Mouse (Mus musculus): ENCODE measurements around the gene Cyth3.

Cyth3 gene

DNA sequence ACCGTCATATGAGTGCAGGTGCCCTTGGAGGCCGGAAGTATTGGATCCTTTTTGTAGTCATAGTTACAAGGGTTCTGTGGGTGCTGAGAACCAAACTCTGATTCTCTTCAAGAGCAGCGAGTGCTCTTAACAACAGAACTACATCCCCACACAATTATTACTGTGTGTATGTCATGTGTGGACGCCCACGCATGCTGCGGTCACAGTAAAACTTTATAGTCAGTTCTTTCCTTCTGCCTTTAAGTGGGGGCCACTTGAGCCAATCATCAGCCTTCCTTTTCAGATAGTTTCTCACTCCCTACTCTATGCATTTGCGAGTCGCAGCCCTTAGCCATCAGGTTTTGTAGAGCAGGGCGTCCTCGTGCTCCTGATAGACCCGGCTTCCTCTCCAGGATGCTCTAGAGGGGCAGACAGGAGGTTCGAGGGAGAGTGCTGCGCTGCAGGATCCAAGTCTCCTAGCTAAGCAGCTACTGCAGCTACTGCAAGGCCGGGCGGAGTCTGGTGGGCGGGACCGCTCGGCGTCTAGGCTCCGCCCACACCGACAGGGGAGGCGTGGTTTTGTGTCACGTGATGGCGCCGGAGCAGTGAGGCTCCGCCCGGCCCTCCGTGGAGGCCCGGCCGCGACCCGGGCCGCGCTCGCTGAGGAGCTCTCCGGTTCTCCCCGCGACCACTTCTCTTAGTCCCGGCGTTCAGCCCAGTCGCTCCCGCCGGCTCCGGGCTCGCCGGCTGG, at the start of gene Cyth3:
Cyth3 (plus strand) TSS at position 555 of the 730 bp plus-strand sequence.
- CTCF ChIA-PET, result interaction anchor here in 3 of 4 experiments (0.6 to 1.9 kb wide), 10 partner anchors 9 to 612 kb away, joined by 3 to 8 read pairs (median 4); partner anchors contain the start of genes Usp42 (in 2 of the 3) and Aimp2 (in 1 of the 3)
- POLR2A ChIA-PET, result interaction anchor here (0.5 to 2.0 kb wide), 25 partner anchors 8 to 1616 kb away, joined by 3 to 16 read pairs (median 4); partner anchors contain the start of genes Usp42 (in 2 of the 4), Actb (in 1 of the 4), Aimp2 (in 1 of the 4) and Baiap2l1 (in 1 of the 4)

DNA sequence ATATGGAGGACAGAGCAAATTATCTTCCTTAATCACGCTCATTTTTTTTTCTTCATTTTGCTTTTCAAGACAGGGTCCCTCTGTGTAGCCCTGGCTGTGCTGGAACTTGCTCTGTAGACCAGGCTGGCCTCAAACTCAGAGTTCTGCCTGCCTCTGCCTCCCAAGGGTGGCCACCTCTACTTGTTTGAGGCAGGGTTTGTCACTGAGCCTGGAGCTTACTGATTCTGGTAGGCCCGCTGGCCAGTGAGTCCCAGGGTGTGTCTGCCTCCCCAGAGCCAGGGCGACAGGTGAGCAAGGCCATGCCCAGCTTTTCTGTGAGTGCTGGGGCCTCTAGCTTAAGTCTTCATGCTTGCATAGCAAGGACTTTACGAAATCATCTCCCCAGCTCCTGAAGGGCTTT, 49.2 kb upstream of the Cyth3 start:
- ChIA-PET CTCF (no interaction called here), POLR2A (interaction anchor here in 1 of 4 experiments (0.6 kb wide), 1 partner anchor 359 kb away, joined by 3 read pairs; no protein-coding TSS in a partner anchor)

DNA sequence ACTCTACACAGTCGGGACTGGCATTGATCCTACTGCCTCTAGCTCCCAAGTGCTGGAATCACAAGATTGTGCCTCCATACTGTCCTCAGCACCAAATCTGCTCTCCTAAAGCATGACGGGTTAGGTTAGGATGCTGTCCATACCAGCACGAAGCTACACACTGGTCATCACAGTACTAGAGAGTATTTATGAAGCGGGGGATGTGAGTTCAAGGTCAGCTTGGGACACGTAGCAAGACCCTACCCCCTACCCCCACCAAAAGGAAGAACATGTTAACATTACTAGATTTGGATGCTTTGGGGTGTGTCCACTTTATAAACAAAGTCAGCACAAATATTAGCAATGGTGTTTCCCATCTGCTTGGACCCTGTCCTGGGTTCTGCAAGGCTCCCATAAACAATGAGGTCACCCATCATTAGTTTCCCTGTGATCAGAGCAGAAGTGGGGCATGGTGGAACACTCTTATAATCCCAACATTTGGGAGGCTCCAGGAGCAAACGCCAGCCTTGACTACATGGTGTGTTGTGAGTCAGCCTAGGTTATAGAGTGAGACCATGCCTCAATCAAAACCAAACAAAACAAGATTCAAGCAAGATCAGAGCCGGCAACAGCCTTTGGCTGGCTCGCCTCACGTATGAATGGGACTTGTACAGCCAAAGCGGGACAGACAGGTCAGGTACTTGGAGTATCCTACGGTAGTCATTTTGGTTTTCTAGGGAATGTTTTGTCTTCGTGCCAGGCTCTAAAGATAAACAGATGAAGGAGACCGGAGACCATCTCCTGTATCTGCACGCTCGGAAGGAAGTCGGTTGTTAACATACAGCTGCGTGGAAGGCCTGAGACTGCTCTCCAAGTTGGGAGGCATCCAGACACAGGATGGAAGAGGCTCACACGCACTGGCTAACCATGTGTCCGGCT, 47.7 kb upstream of the Cyth3 start:
- ChIA-PET POLR2A (interaction anchor here in 2 of 4 experiments (0.7 to 0.8 kb wide), 2 partner anchors 76 to 158 kb away, joined by 3 read pairs; no protein-coding TSS in a partner anchor), CTCF (no interaction called here)

DNA sequence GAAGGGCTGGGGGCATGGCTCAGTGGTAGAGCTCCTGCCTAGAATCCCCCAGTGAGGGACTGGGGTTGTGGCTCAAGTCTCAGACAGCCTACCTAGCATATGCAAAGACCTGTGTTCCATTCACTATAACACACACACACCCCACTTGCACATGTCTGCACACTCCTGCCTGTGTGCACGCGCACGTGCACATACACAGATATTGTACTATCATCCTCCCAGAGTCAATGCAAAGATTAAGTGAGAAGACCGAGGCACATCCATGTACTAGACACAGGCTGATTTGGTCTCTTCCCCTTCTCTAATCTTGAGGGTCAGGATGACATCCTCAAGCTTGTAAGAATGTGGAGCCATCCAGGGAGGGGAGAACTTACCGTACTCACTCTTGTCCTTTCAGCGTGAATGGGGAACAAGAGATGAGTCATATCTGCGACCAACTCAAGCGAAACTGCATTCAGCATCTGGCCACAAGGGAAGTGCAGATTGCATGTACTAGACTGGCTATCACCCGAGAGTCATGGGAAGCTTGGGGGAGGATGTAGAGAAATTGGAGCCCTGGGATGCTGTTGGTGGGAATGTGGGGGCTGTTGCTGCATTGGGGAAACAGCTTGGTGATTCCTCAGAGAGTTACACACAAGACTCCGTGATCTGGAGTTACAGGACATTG, 42.6 kb upstream of the Cyth3 start:
- POLR2A ChIA-PET, result interaction anchor here in 1 of 4 experiments (0.6 to 1.0 kb wide), 3 partner anchors 9 to 147 kb away, joined by 3 to 4 read pairs (median 4); no protein-coding TSS in a partner anchor
- CTCF ChIA-PET, result interaction anchor here in 3 of 4 experiments (0.7 to 2.3 kb wide), 5 partner anchors 12 to 503 kb away, joined by 3 to 11 read pairs (median 4); no protein-coding TSS in a partner anchor

DNA sequence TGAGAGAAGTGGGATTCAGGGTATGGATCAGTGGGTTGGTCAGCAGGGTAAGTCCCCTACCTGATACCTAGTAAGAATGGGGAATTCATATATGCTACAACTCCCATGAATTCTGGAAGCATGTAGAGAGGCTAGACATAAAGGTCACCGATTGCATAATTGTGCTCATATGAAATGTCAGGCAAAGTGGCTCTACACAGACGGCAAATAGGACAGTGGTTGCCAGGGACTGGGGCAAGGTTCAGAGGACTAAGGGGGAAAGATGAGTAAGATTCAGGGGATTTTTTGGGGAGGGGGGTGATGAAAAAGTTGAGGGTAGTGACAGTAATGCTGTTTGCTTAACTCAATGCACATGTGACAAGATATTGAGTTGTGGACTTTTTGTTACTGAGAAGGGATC, 41.3 kb upstream of the Cyth3 start:
- CTCF ChIA-PET, result interaction anchor here in 2 of 4 experiments (1.0 to 1.7 kb wide), 3 partner anchors 13 to 203 kb away, joined by 3 to 6 read pairs (median 4); no protein-coding TSS in a partner anchor
- POLR2A ChIA-PET, result interaction anchor here in 2 of 4 experiments (1.0 kb wide), 2 partner anchors 8 to 139 kb away, joined by 3 to 4 read pairs; no protein-coding TSS in a partner anchor

DNA sequence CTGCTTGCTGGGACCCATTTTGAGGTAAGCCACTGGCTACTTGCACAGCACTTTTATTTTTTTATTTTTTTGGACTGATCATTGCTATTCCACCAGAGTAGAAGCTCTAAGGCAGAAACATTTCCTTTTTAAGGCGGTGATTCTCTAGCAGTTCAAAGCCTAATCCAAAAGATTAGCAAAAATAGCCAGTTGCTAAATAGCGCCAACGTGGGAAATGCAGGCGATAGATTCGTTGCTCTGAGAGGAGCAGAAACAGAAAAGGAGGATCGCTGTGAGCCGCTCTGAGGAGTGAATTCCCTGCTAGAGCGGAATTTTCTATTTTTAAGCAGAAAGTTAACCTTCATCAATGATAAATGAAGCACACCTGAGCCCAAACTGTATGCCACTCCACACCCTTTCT, 40.4 kb upstream of the Cyth3 start:
- ChIA-PET POLR2A (interaction anchor here in 3 of 4 experiments (0.5 to 1.2 kb wide), 5 partner anchors 53 to 399 kb away, joined by 3 to 4 read pairs (median 3); no protein-coding TSS in a partner anchor), CTCF (interaction anchor here (0.6 to 1.7 kb wide), 13 partner anchors 12 to 436 kb away, joined by 3 to 7 read pairs (median 4); no protein-coding TSS in a partner anchor)

DNA sequence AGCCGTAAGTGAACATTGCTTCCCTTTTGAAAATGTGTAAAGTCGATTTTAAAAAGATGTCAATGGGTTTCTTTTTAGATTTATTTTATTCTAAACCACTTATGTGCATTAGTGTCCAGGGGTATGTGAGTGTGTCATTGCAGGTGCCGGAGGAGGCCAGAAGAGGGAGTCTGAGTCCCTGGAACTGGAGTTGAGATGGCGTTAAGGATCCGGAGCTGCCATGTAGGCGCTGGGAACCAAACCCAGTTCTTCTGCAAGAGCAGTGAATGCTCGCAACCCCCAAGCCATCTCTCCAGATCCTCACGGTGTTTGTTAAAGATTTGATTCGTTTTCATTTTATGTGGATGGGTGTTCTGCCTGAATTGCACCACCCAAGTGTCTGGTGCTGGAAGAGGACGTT, 39.2 kb upstream of the Cyth3 start:
- ChIA-PET CTCF (interaction anchor here in 2 of 4 experiments (0.6 to 1.5 kb wide), 4 partner anchors 15 to 233 kb away, joined by 3 to 12 read pairs (median 3); no protein-coding TSS in a partner anchor), POLR2A (interaction anchor here in 1 of 4 experiments (0.6 to 1.5 kb wide), 2 partner anchors 15 to 348 kb away, joined by 4 to 5 read pairs; no protein-coding TSS in a partner anchor)

DNA sequence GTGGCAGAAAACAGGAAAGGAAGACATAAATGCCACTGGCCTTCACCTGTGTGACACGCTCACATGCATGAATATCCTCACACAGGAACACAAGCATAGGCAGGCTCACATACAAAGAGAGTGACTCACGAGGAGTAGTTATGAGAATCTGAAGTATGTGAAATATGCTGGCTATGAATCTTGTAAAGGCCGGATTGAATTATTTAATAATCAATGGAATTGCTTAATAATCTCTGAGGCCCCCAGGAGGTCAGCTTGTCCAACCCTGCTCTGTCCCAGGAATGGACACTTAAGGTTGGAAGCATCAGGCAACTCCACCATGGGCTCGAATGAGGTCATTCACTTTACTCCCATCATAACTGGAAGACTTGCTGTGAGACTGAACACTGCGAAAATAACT, 37.3 kb upstream of the Cyth3 start:
- POLR2A ChIA-PET, result interaction anchor here in 1 of 4 experiments (0.6 kb wide), 1 partner anchor 684 kb away, joined by 5 read pairs; no protein-coding TSS in a partner anchor
- CTCF ChIA-PET, result no interaction called here

DNA sequence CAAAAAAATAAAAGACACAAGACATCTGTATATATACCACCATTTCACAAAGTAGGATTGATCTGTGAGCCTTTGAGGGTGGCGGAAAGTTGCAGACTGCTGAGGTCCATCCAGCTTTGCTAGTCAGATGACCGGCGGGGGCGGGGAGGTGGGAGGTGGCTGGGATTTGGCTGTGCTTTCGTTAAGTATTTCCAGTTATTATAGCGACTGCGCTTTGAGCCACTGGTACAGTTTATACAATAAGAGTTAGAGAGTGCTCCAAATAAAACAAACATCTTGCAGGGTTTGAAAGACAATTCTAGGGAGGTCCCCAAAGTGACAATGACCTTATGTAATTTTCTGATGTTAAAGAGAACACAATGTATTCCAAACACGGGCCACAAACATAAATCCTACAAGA, 35.9 kb upstream of the Cyth3 start:
- ChIA-PET CTCF (interaction anchor here in 1 of 4 experiments (1.1 kb wide), 1 partner anchor 19 kb away, joined by 3 read pairs; no protein-coding TSS in a partner anchor), POLR2A (no interaction called here)

DNA sequence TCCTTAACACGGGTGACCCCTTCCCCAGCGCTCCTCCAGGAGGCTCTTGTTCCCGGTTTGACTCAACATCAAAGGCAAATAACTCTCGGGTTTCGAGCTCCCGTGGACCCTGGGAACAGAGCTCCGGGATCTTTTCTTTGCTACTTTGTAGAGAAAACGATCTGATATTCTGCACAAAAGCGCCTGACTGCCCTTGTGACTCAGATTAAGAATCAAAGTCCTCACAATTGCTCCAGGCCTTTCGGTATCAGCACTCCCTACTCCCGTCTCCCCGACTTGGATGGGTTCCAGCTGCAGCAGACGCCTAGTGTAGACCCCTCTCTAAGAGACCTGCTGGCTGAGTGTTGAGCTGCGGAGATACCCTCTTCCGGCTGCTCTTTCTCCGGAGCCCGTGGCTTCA, 33.1 kb upstream of the Cyth3 start:
- POLR2A ChIA-PET, result interaction anchor here in 3 of 4 experiments (0.5 to 1.3 kb wide), 5 partner anchors 9 to 63 kb away, joined by 3 to 4 read pairs (median 4); no protein-coding TSS in a partner anchor
- CTCF ChIA-PET, result interaction anchor here in 3 of 4 experiments (1.0 to 1.3 kb wide), 3 partner anchors 21 to 387 kb away, joined by 4 read pairs; no protein-coding TSS in a partner anchor

DNA sequence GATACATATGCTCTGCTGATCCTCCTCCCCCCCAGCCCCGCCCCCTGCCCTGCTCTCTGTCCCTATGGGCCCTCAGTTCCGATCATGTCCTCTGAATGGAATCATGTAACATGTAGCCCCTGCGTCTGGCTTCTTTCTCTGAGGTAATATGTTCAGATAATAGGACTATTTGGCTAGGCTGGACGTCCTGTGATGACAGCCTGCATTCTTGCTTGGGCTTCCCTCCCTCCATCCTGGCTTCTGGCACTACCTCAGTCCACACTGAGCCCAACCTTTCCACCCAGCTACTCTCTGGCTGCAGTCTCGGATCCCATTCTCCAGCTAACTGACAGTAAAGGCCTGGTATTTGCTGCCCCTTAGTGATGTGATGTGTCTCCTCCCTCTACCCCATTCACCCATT, 29.3 kb upstream of the Cyth3 start:
- CTCF ChIA-PET, result no interaction called here
- POLR2A ChIA-PET, result no interaction called here

DNA sequence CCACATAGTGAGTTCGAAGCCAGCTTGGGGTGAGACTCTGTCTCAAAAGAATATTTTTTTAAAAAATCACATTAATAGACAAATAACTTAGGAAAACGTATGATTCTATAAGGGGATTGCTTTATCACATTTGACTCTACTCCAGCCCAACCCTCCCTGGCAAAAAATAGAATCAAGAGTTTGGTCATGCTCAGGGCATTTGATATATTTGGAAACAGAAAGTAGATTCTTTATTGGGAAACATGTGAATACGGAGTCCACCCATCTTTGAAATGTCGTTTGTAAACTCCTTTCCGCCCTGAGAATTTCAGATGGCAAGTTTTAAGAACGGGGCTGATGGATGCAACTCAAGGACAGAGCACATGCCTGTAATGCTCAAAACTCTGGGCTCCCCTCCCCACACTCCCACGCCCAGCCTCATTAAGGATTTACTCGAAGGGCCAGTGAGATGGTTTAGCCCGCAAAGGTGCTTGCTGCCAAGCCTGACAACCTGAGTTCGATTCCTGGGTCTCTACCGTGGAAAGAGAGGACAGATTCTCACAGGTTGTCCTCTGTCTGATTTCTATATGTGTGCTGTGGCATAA, 28.6 kb upstream of the Cyth3 start:
- CTCF ChIA-PET, result no interaction called here
- POLR2A ChIA-PET, result no interaction called here

DNA sequence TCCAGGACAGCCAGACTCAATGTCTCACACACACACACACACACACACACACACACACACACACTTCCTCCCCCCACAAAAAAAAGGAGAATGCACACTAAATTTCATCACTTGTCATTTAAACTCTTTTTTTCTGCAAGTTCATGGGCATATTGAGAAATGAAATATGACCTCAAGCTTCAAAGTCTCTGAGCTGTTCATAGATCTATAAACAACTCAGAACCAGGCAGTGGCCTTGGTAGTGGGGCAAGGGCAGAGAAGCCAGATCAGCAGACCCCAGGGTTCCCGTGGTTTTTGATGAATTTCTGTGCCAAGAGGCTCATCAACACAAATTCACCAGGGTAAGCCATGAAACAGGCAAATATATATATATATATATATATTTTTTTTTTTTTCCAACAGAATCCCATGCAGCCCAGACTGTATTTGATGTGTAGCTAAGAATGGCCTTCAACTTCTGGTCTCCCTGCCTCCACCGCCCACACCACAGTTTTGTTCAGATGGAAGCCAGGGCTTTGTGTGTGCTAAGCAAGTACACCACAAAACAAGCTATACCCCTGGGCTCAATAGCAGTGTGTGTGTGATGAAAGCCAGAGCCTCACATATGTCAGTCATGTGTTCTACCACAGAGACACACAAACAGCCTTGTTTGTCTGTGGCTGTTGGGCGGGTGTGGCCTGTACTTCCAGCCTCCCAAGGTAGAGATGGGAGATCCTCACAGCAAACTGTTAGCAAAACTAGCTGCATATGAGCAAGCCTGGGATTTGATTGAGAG, 27.8 kb upstream of the Cyth3 start:
- CTCF ChIA-PET, result interaction anchor here in 1 of 4 experiments (0.5 kb wide), 1 partner anchor 102 kb away, joined by 3 read pairs; no protein-coding TSS in a partner anchor
- POLR2A ChIA-PET, result no interaction called here

DNA sequence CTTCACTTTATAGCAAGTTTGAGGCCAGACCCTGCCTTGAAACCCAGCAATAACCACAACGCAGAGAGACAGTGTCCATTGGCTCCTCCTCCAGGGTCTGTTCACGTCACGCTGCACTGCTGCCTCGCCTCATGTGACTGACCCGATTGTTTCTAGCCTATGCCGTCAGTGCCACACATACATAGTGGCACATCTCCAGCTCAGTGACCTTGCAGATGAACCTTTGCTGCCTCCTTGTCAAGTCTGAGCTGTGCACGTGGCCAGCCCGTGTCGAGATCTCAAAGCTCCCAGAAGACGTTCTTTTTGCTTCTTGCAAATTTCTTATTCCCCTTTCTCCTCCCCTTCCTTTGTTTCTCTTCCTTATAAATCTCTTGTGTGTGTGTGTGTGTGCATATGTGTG, 20.2 kb upstream of the Cyth3 start:
- ChIA-PET CTCF (interaction anchor here in 1 of 4 experiments (0.7 kb wide), 1 partner anchor 32 kb away, joined by 3 read pairs; no protein-coding TSS in a partner anchor), POLR2A (interaction anchor here in 1 of 4 experiments (0.7 kb wide), 1 partner anchor 307 kb away, joined by 3 read pairs; the partner anchor contains the start of gene Aimp2)

DNA sequence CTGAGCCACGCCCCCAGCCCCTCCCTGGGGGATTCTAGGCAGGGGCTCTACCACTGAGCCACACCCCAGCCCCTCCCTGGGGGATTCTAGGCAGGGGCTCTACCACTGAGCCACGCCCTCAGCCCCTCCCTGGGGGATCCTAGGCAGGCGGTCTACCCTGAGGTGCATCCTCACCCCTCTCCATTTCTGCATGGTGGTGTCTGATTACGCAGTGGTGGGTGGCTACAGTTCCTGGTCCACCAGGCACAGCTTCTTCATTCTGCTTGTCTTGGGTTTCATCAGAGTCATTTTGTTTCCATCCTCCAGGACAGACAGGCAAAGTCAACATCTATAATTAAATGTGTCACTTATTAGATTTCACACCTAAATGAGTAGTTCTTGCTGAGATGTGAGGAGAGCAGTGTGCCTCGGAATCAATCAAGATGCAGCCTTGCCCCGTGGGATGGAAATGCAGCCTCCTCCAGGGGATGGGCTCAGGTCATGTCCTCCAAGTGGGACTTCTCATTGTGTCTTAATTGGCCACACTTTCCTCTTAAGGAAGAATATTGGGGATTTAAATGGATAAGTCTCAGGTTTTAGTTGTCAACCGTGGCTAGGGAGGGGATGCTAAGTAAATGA, 18.0 kb upstream of the Cyth3 start:
- CTCF ChIA-PET, result no interaction called here
- POLR2A ChIA-PET, result no interaction called here

DNA sequence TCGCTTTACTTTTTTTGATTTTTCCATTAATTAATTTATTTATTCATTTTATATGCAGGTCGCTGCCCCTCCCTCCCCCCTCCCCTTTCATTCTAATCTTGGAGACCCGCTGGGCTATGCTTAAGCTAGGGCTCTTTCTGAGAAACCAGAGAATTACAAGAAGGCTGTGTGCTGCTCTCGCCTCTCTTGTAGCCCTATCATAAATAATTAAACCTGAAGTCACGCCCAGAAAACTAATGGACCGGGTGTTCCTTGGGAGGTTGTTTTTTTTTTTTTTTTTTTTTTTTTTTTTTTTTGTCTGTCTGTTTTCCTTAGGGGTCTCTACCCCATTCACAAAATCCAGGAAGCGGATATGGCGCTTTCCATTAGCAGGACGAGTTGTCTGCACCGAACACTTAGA, 15.5 kb upstream of the Cyth3 start:
- ChIA-PET CTCF (interaction anchor here in 2 of 4 experiments (0.6 kb wide), 2 partner anchors 112 to 617 kb away, joined by 3 read pairs; no protein-coding TSS in a partner anchor), POLR2A (interaction anchor here in 1 of 4 experiments (0.6 to 1.0 kb wide), 3 partner anchors 15 to 276 kb away, joined by 3 to 4 read pairs (median 3); partner anchors contain the start of gene Cyth3)

All from embryonic stem cell, embryonic (primary cell).